Mouse (Mus musculus) brain, adult 2 months (tissue): Measurements from ENCODE around the gene Emilin2.

ENCODE experiments used
- DNase-seq: peaks from one replicate; pipeline ENCODE4 v3.0.0; 2011; ENCODE audit warnings: low read depth, low spot score

The Emilin2 gene

GRCm38 (mm10) chr17:71206136-71206893 lies 105.5 kb downstream of the Emilin2 start:
- no peak for DNase-seq

DNA sequence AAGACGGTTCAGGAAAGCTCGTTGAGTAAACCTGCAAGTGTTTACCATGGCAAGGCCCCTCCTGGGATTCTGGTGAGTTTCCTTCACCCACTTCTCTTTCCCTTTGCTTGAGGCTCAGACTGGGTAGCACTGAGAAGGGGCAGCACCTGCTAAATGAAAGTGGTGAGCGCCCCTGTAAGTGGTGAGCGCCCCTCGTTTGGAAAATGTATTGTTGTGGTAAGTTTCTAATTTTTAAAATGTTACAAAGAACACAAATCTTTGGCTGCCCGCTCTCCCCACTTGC lies 107.0 kb downstream of the Emilin2 start:
- DNase-seq = no peak

- DNase-seq = no peak
Measured at GRCm38 (mm10) chr17:71203998-71204808, 107.6 kb downstream of the Emilin2 start.
